Mouse (Mus musculus): ENCODE data around the gene Lama5.
A peak's percentile ranks its signal among the peaks of the same experiment; 100 is the strongest.
"Not testable (repeated sequence)": the region's sequence is repeated elsewhere in the genome, so short reads cannot be mapped to it uniquely, and the experiment has no call there.

Lama5 gene

DNA sequence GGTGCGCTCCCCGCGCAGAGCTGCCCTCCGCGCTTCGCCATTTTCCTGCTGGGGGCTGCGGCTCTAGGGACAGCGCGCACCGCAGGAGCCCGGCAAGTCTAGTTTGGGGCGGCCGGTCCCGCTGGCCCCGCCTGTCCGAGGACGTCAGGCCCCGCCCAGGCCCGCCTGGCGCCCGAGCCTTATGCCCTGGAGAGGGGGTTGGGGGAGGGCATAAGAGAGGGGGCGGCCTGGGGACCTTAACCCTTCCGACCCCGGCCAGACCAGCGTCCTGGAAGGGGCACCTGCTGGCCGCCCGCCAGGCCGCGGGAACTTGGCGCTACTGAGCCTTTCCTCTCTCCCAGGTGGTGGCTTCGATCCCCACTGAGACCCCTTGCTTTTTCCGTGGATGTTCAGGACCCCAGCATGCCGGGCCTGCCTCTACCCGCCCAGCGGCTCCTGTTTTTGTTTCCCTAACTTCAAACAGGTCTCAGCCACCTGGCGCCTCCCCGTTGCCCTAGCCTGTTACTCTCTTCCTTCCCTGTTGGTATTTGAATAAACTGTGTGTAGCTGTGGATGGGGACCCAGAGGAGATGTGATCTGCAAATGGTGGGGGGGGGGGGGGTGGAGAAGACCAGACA is at the start of gene Lama5:
TSS of gene Lama5 (minus strand) at position 98 of the 617 bp plus-strand sequence.
- peak; percentile 83 for DNase-seq

GRCm38 (mm10) chr2:180274523-180274922 is 48.9 kb upstream of the Lama5 start:
- DNase-seq: no peak

- peak; percentile 97 for DNase-seq
Observed at GRCm38 (mm10) chr2:180273394-180274244, 48.0 kb upstream of the Lama5 start, which contains the start of gene Cables2. Gene Cables2 (minus strand): TSS chr2:180273496.

GRCm38 (mm10) chr2:180272884-180273321 is 47.2 kb upstream of the Lama5 start:
- DNase-seq: no peak

DNA sequence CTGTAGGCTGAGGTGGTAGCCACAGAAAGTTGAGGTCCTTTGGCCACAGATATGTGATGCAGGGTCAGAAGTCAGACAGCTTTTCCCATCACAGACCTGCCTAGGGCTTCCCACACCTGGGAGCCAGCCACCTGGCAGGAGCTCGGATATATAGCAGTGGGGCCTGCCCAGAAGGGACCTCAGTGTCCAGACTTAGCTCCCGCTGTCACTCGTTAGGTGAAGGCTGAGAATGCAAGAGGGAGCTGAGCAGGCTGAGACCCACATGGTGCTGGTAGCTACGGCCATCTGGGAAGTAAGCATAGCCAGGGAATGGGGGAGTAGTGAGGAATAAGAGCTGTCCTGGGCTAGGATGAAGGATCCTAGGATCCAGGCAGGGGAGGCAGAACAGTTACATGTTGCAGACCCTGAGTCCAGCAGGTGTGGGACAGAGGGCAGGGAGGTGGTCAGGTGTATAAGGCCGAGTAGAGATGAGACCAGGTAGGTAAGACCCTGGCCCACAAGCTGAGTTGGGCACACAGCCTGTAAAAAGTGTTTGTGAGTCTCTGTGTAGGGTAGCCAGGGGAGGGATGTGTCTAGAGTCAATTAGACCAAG is 46.2 kb upstream of the Lama5 start:
- DNase-seq: no peak

DNA sequence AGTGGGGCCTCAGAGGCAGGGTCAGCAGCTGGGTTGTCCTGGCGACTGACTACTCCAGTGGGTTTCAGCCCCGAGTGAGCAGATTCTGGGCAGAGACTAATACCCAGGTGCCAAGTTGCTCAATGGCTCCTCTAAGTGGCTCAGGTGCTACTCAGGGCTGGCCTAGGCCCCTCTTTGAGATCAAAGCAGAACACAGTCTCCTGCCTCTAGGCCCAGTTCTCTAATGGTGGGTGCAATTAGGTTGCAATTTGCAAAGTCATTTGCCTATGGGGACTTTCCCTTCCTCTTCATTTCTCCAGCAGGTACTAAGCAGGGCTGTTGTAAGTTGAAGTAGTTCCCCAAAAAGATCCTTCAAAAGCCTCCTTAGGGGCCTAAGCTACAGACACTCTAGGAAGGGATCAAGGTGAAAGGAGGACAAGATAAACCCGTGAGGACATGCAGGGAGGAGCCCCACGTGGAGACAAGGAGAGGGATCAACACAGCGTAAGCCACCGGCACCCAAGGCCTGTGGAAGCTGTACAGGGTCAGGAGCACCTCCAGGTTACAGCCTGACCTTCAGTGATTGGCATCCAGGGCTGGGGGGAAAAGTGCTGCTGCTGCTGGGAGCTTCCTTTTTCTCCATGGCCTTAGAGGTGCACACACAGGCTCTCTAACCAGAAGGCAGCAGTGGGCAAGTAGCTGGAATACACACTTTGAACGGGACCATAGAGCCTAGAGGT is 45.0 kb upstream of the Lama5 start:
- DNase-seq: peak; percentile 68

GRCm38 (mm10) chr2:180269329-180269728 is 43.7 kb upstream of the Lama5 start:
- no peak for DNase-seq

DNA sequence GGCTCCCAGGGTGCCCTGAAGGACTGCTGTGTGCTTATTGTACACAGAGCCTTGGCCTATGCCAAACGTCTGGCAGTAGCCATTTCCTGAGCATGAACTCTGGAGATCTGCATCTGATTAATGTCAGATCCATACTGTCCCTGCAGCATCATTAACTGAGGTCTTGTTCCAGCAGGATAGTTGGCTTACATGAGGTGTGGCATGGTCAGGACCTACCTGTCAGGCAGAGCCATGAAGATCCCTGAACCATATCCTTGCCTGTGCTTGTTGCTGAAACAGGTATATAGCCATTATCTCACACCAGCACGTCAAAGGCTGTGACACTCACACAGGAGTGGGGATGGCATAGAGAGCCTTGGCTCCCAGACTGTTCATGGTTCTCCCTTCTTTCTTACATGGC is 42.3 kb upstream of the Lama5 start:
- DNase-seq: no peak

- DNase-seq: no peak
Observed at GRCm38 (mm10) chr2:180262891-180263290, 37.2 kb upstream of the Lama5 start.

GRCm38 (mm10) chr2:180262441-180262840 is 36.8 kb upstream of the Lama5 start:
- peak; percentile 48 for DNase-seq

DNA sequence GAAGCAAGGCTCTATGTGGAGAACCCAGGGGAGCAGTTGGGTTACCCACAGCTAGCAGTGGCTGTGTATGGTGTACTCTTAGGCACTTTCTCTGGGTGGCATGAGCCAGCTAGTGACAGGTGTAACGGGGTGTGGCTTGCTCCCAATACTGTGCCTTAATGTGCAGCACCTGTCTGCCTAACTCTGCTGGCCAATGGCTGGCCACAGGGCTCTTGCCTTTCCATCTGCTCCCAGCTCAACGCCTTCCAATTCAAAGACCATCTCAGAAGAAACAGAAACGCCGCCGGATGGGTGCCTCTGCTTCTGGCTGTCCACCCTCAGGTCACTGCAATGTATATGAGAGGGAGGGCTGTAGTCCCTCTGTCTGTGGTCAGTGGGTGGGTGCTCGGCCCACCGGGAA is 36.2 kb upstream of the Lama5 start:
- DNase-seq: no peak

DNA sequence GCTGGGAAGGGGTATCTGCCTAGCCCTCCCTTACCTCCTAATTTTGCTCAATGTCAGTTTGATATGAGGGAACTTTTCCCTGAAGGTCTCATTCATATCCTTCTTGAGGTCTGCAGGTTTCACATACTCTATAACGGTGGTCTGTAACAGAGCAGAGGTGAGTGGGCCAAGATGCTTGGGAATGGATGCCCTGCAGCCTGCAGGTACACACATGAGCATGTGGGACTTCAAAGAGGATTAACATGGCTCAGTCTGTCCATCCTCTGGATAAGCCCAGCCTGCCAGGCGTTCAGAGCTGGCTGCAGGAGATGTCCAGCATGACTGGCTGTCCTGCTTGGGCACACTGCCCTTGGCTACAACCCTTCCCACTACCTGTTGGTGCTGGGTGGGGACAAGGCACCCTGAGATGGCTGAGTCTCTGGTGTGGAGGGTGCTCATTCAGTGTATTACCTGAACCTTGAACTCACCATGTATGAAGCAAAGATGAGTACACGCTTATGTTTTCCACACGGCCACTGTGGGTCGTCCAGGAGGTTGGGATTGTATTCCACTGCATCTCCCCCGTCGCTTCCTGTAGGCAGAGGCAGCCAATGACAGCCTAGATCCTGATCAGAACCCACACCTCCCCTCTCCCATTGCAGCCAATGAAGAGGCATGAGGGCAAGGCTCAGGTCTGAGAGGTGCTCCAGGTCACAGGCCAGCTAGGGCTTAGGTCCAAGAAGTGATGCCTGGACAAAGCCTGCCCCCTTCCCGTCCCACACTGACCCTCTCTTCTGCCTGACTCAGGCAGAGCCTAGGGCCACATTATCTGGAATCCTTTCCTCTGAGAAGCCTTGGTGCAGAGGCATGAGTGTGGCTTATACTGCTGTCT is 35.2 kb upstream of the Lama5 start:
- no peak for DNase-seq

- DNase-seq: not testable (repeated sequence)
Observed at GRCm38 (mm10) chr2:180259826-180260609, 34.4 kb upstream of the Lama5 start.

DNA sequence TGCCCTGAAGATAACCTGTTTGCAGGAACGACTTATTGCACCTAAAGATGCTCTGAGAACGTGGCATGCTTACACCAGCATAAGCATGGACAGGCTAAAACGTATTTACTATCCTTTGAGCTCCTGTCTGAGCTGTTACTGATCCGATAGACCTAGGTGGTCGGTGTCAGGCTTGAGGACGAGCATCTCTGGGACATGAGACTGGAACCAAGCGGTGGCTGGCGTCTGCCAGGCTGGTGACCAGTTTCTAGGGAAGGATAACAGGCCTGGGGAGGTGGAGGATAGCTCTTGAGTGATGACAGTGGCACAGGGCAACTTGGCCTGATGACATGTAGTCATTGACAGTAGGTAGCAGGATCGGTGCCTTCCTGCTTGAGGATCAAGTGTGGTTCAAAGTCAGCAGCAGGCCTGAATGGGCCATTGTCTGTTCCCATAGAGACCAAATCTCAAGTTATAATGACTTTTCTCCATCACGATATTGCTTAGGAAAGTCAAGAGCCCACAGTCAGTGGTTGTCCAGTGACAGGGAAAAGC is 33.4 kb upstream of the Lama5 start:
- DNase-seq: not testable (repeated sequence)

DNA sequence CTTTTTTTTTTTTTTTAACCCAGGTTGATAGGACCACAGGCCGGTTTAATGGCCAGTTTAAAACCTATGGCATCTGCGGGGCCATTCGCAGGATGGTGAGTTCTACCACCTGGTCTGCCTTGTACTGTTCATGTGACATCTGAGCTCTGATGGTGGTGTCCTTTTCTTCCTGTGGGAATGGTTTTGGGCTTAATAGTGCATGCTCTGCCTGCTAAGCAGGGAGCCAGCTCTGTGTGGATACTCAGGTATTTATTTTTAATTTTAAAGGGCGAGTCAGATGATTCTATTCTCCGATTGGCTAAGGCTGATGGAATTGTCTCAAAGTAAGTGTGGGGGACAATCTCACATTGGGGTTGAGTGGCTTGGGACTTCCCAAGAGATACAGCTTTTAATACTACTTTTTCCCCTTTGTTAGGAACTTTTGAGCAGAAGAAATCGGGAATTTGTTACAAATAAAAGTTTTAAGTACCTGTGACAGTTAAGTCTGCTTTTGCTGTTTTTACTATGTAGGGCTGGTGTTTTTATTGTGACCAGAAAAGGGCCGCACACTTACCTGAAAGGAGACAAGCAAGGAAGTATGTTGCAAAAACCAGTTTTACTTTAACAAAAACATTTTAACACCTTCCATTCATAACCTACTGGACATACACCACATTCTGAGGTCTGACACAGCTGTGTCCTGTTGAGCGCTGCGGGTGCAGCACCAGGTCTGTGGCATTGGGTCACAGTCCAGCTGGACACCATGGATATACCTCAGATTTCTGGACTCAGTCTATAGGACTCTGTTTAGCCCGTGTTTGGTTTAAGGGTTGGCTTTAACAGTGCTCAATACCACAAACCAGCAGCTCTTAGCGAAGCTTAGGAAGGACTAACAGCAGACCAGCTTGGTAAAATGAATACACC is 32.6 kb upstream of the Lama5 start:
- no peak for DNase-seq

DNA sequence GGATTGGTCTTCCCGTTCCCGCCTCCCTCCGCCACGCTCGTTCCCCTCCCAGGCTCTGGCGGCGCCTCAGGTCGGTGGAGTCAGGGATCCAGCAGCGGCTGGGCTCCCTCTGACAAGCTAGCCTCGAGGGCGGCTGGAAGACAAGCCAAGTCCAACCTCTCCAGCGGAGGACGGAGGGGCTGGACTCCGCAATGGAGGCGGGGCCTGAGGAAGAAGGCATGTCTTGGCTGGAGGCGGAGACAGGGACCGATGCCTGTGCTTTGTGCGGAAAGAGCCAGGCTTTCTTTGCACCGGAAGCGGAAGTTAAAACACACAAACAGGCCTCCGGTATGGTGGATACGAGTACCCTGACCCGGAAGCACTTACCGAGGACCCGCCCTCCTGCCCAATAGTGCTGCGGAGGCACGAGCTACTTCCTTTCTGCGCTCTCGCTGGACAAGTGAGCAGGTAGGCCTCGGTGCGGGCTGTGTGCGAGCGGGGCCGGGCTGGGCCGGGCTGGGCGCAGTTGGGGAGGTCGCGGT is 31.4 kb upstream of the Lama5 start, which contains the start of gene Rps21:
TSS of gene Rps21 (plus strand) at position 377 of the 521 bp plus-strand sequence.
- peak; percentile 99 for DNase-seq

GRCm38 (mm10) chr2:180256296-180257000 is 30.8 kb upstream of the Lama5 start:
- no peak for DNase-seq

DNA sequence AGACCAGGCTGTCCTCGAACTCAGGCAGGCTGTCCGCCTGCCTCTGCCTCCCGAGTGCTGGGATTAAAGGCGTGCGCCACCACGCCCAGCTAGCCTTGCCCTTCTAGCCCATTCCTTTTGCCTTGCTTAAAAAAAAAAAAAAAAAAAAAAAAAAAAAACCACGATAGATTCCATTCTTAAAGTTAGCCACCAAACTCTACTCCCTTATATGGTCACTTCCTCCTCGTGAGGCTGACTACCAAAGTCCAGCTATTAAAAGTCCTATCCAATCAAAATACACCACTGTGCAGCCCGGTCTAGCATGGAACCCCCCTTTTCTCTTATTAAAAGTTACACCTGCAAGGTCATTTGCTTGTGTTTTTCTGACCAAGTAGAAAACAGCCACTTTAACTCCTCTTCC is 30.0 kb upstream of the Lama5 start:
- no peak for DNase-seq

Data from lung, postnatal 36 days (tissue).